Mouse (Mus musculus) stomach, embryonic 16.5 days (tissue): ENCODE data around the gene Ptch2. TPM values are rescaled to one million over a fixed set of nuclear protein-coding genes. Genes with fewer than 3 reads are reported as not detected.
A peak's percentile ranks its signal among the peaks of the same experiment; 100 is the strongest.

Experiments
- ATAC-seq: fragments of 200-750 bp; cut with Nextera tagmentation; 2 replicates; pipeline ENCODE4 v1.8.0; 2017; ENCODE audit warnings: moderate number of reproducible peaks, moderate TSS enrichment; ENCODE audit not compliant: insufficient read depth, low FRiP score
- H3K27ac ChIP-seq: fragments of 300-500 bp; sonication (generic); 2 replicates; pipeline ENCODE4 v1.5.1; 2014; ENCODE audit warnings: low read length
- H3K27me3 ChIP-seq: fragments of 300-500 bp; sonication (generic); 2 replicates; pipeline ENCODE4 v1.6.1; 2014; ENCODE audit warnings: low read length, control low read depth, mixed read lengths; ENCODE audit not compliant: control insufficient read depth, insufficient read depth
- H3K36me3 ChIP-seq: fragments of 300-500 bp; sonication (generic); 2 replicates; pipeline ENCODE4 v1.6.1; 2014; ENCODE audit warnings: low read length; ENCODE audit not compliant: control insufficient read depth, insufficient read depth
- H3K4me1 ChIP-seq: fragments of 300-500 bp; sonication (generic); 2 replicates; pipeline ENCODE4 v1.6.1; 2014; ENCODE audit warnings: low read length, control low read depth, mixed read lengths; ENCODE audit not compliant: control insufficient read depth, insufficient read depth
- H3K4me2 ChIP-seq: fragments of 300-500 bp; sonication (generic); 2 replicates; pipeline ENCODE4 v1.6.1; 2014; ENCODE audit warnings: low read depth, low read length, mixed read lengths
- H3K4me3 ChIP-seq: fragments of 300-500 bp; sonication (generic); replicated peaks from 2 replicates; pipeline ENCODE4 v1.5.1; 2014; ENCODE audit warnings: mild to moderate bottlenecking, low read length
- H3K9ac ChIP-seq: fragments of 300-500 bp; sonication (generic); 2 replicates; pipeline ENCODE4 v1.6.1; 2014; ENCODE audit warnings: low read length
- H3K9me3 ChIP-seq: fragments of 300-500 bp; sonication (generic); replicated peaks from 2 replicates; pipeline ENCODE4 v1.6.1; 2016; ENCODE audit warnings: low read length, control low read depth; ENCODE audit not compliant: control insufficient read depth
- WGBS: fragments of 180-500 bp; shearing (Covaris S2); extraction: QIAGEN DNeasy Blood & Tissue Kit; methylation state at CpG from one replicate; pipeline ENCODE4 v1.1.7; 2014; 5-methylcytosine and 5-hydroxymethylcytosine counted together
- polyA plus RNA-seq: library from polyadenylated mRNA; unstranded; fragments of >200 nt; fragmentation: Nextera tagmentation; extraction: Ambion mirVana; gene quantifications from 2 replicates; pipeline ENCODE4 v1.2.1, GENCODE M21; 2015

The Ptch2 gene
- polyA plus RNA-seq, 1 experiment from 2014 or later = 7.0 TPM

GRCm38 (mm10) chr4:117109330-117109729 lies 13.5 kb downstream of the Ptch2 start:
- Histone ChIP-seq H3K9me3 (no peaks in the 10 kb centered on the region), H3K27ac (no peak overlapping the region), H3K9ac (no peak overlapping the region), H3K27me3 (no peaks in the 10 kb centered on the region), H3K4me2 (no peak overlapping the region), H3K36me3 (peaks cover 3% of the 10 kb centered on the region; the same call in 1 of the 2 replicates), H3K4me1 (no peaks in the 10 kb centered on the region), H3K4me3 (no peak overlapping the region)
- no peak for ATAC-seq
- 94% methylated on average over 25 of the region's 25 CpGs for WGBS

- no peak overlapping the region for H3K4me3 ChIP-seq
- no peaks in the 10 kb centered on the region for H3K27me3 ChIP-seq
- H3K9me3 ChIP-seq = no peaks in the 10 kb centered on the region
- peaks cover 3% of the 10 kb centered on the region; the same call in 1 of the 2 replicates for H3K36me3 ChIP-seq
- no peaks in the 10 kb centered on the region for H3K4me1 ChIP-seq
- H3K4me2 ChIP-seq = no peak overlapping the region
- WGBS = 91% methylated on average over 13 of the region's 13 CpGs
- no peak overlapping the region for H3K27ac ChIP-seq
- no peak overlapping the region for H3K9ac ChIP-seq
- ATAC-seq = no peak
These were observed 14.4 kb downstream of the Ptch2 start for GRCm38 (mm10) chr4:117110249-117110648.

- ATAC-seq = no peak
- Histone ChIP-seq H3K9me3 (no peaks in the 10 kb centered on the region), H3K4me1 (no peaks in the 10 kb centered on the region), H3K27me3 (no peaks in the 10 kb centered on the region), H3K4me3 (no peak overlapping the region), H3K27ac (no peak overlapping the region), H3K9ac (no peak overlapping the region), H3K36me3 (peaks cover 3% of the 10 kb centered on the region; the same call in 1 of the 2 replicates), H3K4me2 (no peak overlapping the region)
- WGBS = 92% methylated on average over 11 of the region's 11 CpGs
These were observed 15.1 kb downstream of the Ptch2 start for GRCm38 (mm10) chr4:117110985-117111384.

GRCm38 (mm10) chr4:117113237-117113636 lies 17.4 kb downstream of the Ptch2 start:
- Histone ChIP-seq H3K27ac (no peak overlapping the region), H3K4me2 (no peak overlapping the region), H3K27me3 (no peaks in the 10 kb centered on the region), H3K36me3 (no peaks in the 10 kb centered on the region), H3K4me3 (no peak overlapping the region), H3K9me3 (no peaks in the 10 kb centered on the region), H3K4me1 (no peaks in the 10 kb centered on the region), H3K9ac (no peak overlapping the region)
- 86% methylated on average over 1 of the region's 1 CpGs for WGBS
- no peak for ATAC-seq

GRCm38 (mm10) chr4:117115592-117115991 lies 19.7 kb downstream of the Ptch2 start:
- ATAC-seq = no peak
- WGBS = 83% methylated on average over 5 of the region's 5 CpGs
- H3K27me3 ChIP-seq = no peaks in the 10 kb centered on the region
- no peaks in the 10 kb centered on the region for H3K36me3 ChIP-seq
- no peak overlapping the region for H3K27ac ChIP-seq
- H3K4me3 ChIP-seq = no peak overlapping the region
- no peaks in the 10 kb centered on the region for H3K9me3 ChIP-seq
- no peak overlapping the region for H3K9ac ChIP-seq
- H3K4me1 ChIP-seq = peaks cover 5% of the 10 kb centered on the region
- H3K4me2 ChIP-seq = no peak overlapping the region

GRCm38 (mm10) chr4:117117931-117118330 lies 22.1 kb downstream of the Ptch2 start:
- Histone ChIP-seq H3K27me3 (no peaks in the 10 kb centered on the region), H3K4me1 (peaks cover 15% of the 10 kb centered on the region), H3K36me3 (no peaks in the 10 kb centered on the region), H3K4me3 (no peak overlapping the region), H3K4me2 (no peak overlapping the region), H3K27ac (no peak overlapping the region), H3K9ac (no peak overlapping the region), H3K9me3 (no peaks in the 10 kb centered on the region)
- 90% methylated on average over 7 of the region's 7 CpGs for WGBS
- no peak for ATAC-seq

- 73% methylated on average over 5 of the region's 5 CpGs for WGBS
- H3K4me2 ChIP-seq = peak overlapping the region; percentile 77
- peak overlapping the region; percentile 92 for H3K27ac ChIP-seq
- peak overlapping the region; percentile 66 for H3K9ac ChIP-seq
- H3K4me3 ChIP-seq = peak overlapping the region; percentile 68
- ATAC-seq = no peak
- H3K36me3 ChIP-seq = no peaks in the 10 kb centered on the region
- peaks cover 17% of the 10 kb centered on the region for H3K4me1 ChIP-seq
- no peaks in the 10 kb centered on the region for H3K27me3 ChIP-seq
- H3K9me3 ChIP-seq = no peaks in the 10 kb centered on the region
These were observed 23.8 kb downstream of the Ptch2 start for GRCm38 (mm10) chr4:117119636-117120035.

- 3% methylated on average over 10 of the region's 10 CpGs for WGBS
- Histone ChIP-seq H3K4me3 (peak overlapping the region; percentile 68), H3K4me2 (peak overlapping the region; percentile 77), H3K9me3 (no peaks in the 10 kb centered on the region), H3K36me3 (no peaks in the 10 kb centered on the region), H3K9ac (peak overlapping the region; percentile 66), H3K27ac (peak overlapping the region; percentile 92), H3K4me1 (peaks cover 21% of the 10 kb centered on the region), H3K27me3 (no peaks in the 10 kb centered on the region)
- ATAC-seq = peak; percentile 1; the same call in 1 of the 2 replicates
These were observed 24.2 kb downstream of the Ptch2 start for GRCm38 (mm10) chr4:117120052-117120444.

- Histone ChIP-seq H3K4me2 (peak overlapping the region; percentile 93), H3K4me1 (peaks cover 28% of the 10 kb centered on the region), H3K36me3 (no peaks in the 10 kb centered on the region), H3K27ac (peak overlapping the region; percentile 92), H3K9me3 (no peaks in the 10 kb centered on the region), H3K4me3 (peak overlapping the region; percentile 68), H3K9ac (peak overlapping the region; percentile 75), H3K27me3 (no peaks in the 10 kb centered on the region)
- WGBS = under 1% methylated on average over 69 of the region's 69 CpGs
- ATAC-seq = peak; percentile 95
These were observed 24.9 kb downstream of the Ptch2 start for GRCm38 (mm10) chr4:117120445-117121414.
